Mouse (Mus musculus) testis, adult 2 months (tissue): ENCODE data around the gene Ntrk2. TPM values are rescaled to one million over a fixed set of nuclear protein-coding genes. Genes with fewer than 3 reads are reported as not detected.

Experiments used
- H3K27ac ChIP-seq: fragments of 200-500 bp; 2 replicates; pipeline ENCODE4 v1.5.1; 2012; ENCODE audit warnings: low read depth, low read length; ENCODE audit not compliant: control insufficient read depth, insufficient read depth
- H3K27me3 ChIP-seq: fragments of 200-500 bp; 2 replicates; pipeline ENCODE4 v1.6.1; 2012; ENCODE audit warnings: mild to moderate bottlenecking, low read length, moderate library complexity; ENCODE audit not compliant: control insufficient read depth, insufficient read depth
- H3K36me3 ChIP-seq: fragments of 200-500 bp; 2 replicates; pipeline ENCODE4 v1.6.1; 2012; ENCODE audit warnings: mild to moderate bottlenecking, low read length; ENCODE audit not compliant: control insufficient read depth, insufficient read depth
- H3K4me1 ChIP-seq: fragments of 200-500 bp; 2 replicates; pipeline ENCODE4 v1.6.1; 2012; ENCODE audit warnings: low read length; ENCODE audit not compliant: control insufficient read depth, insufficient read depth
- H3K4me3 ChIP-seq: fragments of 200-500 bp; 2 replicates; pipeline ENCODE4 v1.5.1; 2012; ENCODE audit warnings: low read depth, mild to moderate bottlenecking, low read length, moderate library complexity, mixed read lengths; ENCODE audit not compliant: control insufficient read depth
- CTCF ChIP-seq: fragments of 200-500 bp; IDR thresholded peaks from 2 replicates; pipeline ENCODE4 v1.5.1; 2012; ENCODE audit warnings: low read depth, mild to moderate bottlenecking, inconsistent platforms, low read length, moderate library complexity; ENCODE audit not compliant: control insufficient read depth, insufficient read depth, insufficient replicate concordance
- POLR2A ChIP-seq: fragments of 200-500 bp; IDR thresholded peaks from 2 replicates; pipeline ENCODE4 v1.6.1; 2012; ENCODE audit warnings: low read depth, mild to moderate bottlenecking, inconsistent platforms, low read length, moderate library complexity; ENCODE audit not compliant: control insufficient read depth
- polyA plus RNA-seq: library from polyadenylated mRNA; depleted of rRNA; stranded (reverse); fragments of >200 nt; gene quantifications from 2 replicates; pipeline ENCODE4 v1.2.3, GENCODE M21; 2012; rRNA removed

Gene Ntrk2
- polyA plus RNA-seq, 1 experiment = 2.0 TPM

DNA sequence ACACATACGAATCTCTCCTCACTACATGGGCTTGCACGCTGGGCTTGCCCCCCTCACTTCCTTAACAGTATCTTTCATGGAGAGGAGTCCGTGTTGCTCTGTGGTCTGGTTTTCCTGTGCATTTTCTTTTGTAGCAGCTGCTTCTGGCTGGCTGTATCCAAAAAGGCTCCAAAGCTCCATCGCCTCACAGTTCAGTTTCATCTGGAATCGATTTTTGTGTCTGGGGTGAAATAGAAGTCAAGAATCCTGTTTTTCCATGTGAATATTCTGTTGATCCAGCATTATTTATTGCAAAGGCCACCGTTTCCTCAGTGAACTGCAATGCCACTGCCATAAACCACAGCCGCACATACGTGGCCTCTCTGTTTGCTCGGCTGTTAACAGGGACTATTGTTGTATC lies 370.6 kb downstream of the Ntrk2 start:
- Histone ChIP-seq H3K4me3 (no peak overlapping the region), H3K4me1 (no peaks in the 10 kb centered on the region), H3K36me3 (no peaks in the 10 kb centered on the region), H3K27me3 (no peaks in the 10 kb centered on the region), H3K27ac (no peak overlapping the region)
- TF ChIP-seq POLR2A = no peak
- no peak for TF ChIP-seq CTCF

DNA sequence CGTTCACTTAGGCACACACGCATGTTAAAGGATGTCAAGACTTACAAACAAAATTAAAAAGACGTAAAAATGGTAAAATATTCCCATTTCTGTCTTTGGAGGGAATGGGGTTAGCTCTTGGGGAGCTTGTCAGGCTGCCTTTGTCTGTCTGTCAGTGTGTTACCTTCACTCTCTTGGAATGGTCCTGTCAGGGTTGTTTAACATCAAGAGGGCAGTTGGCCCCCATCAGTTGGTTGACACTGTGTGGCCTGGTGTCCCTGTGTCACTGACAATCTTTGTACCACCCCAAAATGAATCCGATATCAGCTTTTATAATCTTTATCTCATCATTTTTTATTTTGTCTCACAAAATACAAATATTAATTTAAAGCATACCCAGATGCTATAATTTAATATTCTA lies 373.6 kb downstream of the Ntrk2 start:
- Histone ChIP-seq H3K27ac (no peak overlapping the region), H3K36me3 (no peaks in the 10 kb centered on the region), H3K4me3 (no peak overlapping the region), H3K27me3 (no peaks in the 10 kb centered on the region), H3K4me1 (no peaks in the 10 kb centered on the region)
- TF ChIP-seq CTCF (no peak), POLR2A (no peak)

DNA sequence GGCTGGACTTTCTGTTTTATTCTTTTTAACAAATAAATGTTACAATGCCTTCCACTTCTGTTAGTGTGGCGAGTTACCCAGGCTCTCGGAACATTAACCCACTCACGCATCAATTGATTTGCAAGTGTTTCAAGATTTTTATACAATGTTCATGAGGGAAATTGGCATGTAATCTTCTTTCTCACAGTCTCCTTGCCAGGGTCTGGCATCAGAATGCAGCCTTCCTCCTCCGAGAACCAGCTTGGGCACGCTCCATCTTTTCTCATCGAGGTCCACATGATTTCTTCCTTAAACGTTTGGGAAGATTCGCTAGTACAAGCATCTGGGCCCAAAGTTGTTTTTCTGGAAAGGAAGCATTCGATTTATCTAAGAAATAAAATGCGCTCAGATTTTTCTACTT lies 374.4 kb downstream of the Ntrk2 start:
- Histone ChIP-seq H3K36me3 (no peaks in the 10 kb centered on the region), H3K4me3 (no peak overlapping the region), H3K27ac (no peak overlapping the region), H3K4me1 (no peaks in the 10 kb centered on the region), H3K27me3 (no peaks in the 10 kb centered on the region)
- TF ChIP-seq POLR2A (no peak), CTCF (no peak)

DNA sequence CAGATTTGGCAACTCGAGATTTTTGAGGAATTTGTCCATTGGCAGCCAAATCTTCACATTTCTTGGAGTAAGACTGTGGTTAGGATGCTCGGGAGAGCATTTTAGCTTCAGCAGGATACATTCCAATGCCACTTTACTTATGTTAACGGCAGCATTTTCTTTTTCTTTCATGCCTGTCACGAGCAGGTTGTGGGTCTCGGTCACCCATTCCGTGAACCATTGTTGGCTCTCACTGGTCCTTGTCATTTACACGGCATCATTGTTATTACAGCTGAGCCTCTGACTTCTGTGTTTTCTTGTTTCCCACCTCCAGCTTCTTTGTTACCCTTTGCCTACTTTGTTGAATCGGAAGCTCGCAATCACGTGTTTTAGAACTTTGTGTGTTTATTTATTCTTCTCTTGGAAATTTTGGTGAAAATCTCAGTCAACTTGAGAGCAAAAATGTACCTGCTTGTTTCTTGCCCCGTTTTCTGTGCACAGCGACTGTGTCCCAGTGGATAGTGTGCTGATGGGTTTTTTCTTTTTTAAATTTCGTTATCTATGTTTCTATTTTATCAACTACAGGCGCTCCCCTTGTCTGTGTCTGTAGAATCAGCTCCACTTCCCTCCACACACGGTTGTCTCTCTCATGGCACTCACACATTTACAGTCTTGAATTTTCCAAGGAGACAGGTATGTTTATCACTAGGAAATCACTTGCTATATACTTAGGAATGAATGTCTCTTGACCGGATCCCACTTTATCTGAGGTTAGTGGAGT lies 375.0 kb downstream of the Ntrk2 start:
- no peaks in the 10 kb centered on the region for H3K36me3 ChIP-seq
- TF ChIP-seq POLR2A (no peak), CTCF (no peak)
- no peak overlapping the region for H3K27ac ChIP-seq
- no peak overlapping the region for H3K4me3 ChIP-seq
- H3K27me3 ChIP-seq = no peaks in the 10 kb centered on the region
- no peaks in the 10 kb centered on the region for H3K4me1 ChIP-seq

DNA sequence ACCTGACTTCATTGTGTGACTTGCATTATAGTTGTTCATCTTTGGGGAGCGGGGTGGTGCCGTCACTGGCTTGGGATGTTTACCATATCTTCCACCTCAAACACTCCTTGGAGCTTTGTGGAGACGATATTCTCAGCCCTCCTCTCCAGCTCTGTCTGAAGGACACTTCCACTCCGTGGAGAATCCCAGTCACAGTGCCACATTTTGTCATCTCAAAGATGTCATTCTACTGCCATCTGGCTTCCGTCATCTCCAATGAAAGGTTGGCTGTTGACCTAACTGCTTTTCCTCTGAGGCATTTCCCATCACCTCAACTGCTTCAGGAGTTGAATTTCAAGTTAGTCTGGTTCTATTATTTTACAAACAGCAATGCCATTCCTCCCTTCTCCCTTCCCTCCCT lies 376.3 kb downstream of the Ntrk2 start:
- TF ChIP-seq CTCF (no peak), POLR2A (no peak)
- Histone ChIP-seq H3K4me3 (no peak overlapping the region), H3K4me1 (no peaks in the 10 kb centered on the region), H3K27me3 (no peaks in the 10 kb centered on the region), H3K27ac (no peak overlapping the region), H3K36me3 (no peaks in the 10 kb centered on the region)

Other genes with a start within 250 kb of the Ntrk2 start
- 1.5 and 2.0 TPM in 2 replicates for gene Slc28a3, start 195.7 kb upstream of the Ntrk2 start, polyA plus RNA-seq